Mouse (Mus musculus): ENCODE results near the gene Zbtb40. TPM values are rescaled to one million over a fixed set of nuclear protein-coding genes. Genes with fewer than 3 reads are reported as not detected.

Zbtb40 gene
- total RNA-seq, 1 experiment from 2014 or later: 9.0 TPM

GRCm38 (mm10) chr4:136949266-136949989, 99.2 kb downstream of the Zbtb40 start:
- ATAC-seq (replicated peaks; ENCODE audit: insufficient number of reproducible peaks, low FRiP score, low TSS enrichment, poor library complexity, severe bottlenecking): no peak

- ATAC-seq (replicated peaks; ENCODE audit: insufficient number of reproducible peaks, low FRiP score, low TSS enrichment, poor library complexity, severe bottlenecking): no peak
Observed at GRCm38 (mm10) chr4:136945397-136945796, 103.2 kb downstream of the Zbtb40 start.

GRCm38 (mm10) chr4:136944558-136945350, 103.8 kb downstream of the Zbtb40 start:
- no peak for ATAC-seq (replicated peaks; ENCODE audit: insufficient number of reproducible peaks, low FRiP score, low TSS enrichment, poor library complexity, severe bottlenecking)

- no peak for ATAC-seq (replicated peaks; ENCODE audit: insufficient number of reproducible peaks, low FRiP score, low TSS enrichment, poor library complexity, severe bottlenecking)
Observed at GRCm38 (mm10) chr4:136943175-136943574, 105.4 kb downstream of the Zbtb40 start.

- ATAC-seq (replicated peaks; ENCODE audit: insufficient number of reproducible peaks, low FRiP score, low TSS enrichment, poor library complexity, severe bottlenecking): no peak
Observed at GRCm38 (mm10) chr4:136942761-136943160, 105.8 kb downstream of the Zbtb40 start.

- ATAC-seq (replicated peaks; ENCODE audit: insufficient number of reproducible peaks, low FRiP score, low TSS enrichment, poor library complexity, severe bottlenecking): no peak
Observed at GRCm38 (mm10) chr4:136937935-136938334, 110.7 kb downstream of the Zbtb40 start.

- ATAC-seq (replicated peaks; ENCODE audit: insufficient number of reproducible peaks, low FRiP score, low TSS enrichment, poor library complexity, severe bottlenecking): no peak
Observed at GRCm38 (mm10) chr4:136937344-136937743, 111.3 kb downstream of the Zbtb40 start.

- ATAC-seq (replicated peaks; ENCODE audit: insufficient number of reproducible peaks, low FRiP score, low TSS enrichment, poor library complexity, severe bottlenecking): no peak
Observed at GRCm38 (mm10) chr4:136934746-136935613, 113.6 kb downstream of the Zbtb40 start.

- no peak for ATAC-seq (replicated peaks; ENCODE audit: insufficient number of reproducible peaks, low FRiP score, low TSS enrichment, poor library complexity, severe bottlenecking)
Observed at GRCm38 (mm10) chr4:136930474-136930873, 118.1 kb downstream of the Zbtb40 start.

Other genes starting within 250 kb of the Zbtb40 start
- gene Ephb2, start 212.8 kb downstream of the Zbtb40 start, total RNA-seq (2017): 0.10 TPM in 1 of 3 replicates, not detected in the others
- gene C1qb, start 162.6 kb downstream of the Zbtb40 start, total RNA-seq (2017): 0.87 TPM in 1 of 3 replicates, not detected in the others
- not detected in 3 replicates for gene C1qc, start 155.7 kb downstream of the Zbtb40 start, total RNA-seq (2017)
- gene C1qa, start 150.0 kb downstream of the Zbtb40 start, total RNA-seq (2017): 0.32 TPM in 1 of 3 replicates, not detected in the others
- gene Epha8, start 92.0 kb downstream of the Zbtb40 start, total RNA-seq (2017): not detected in 3 replicates
- gene Wnt4, start 228.7 kb upstream of the Zbtb40 start, total RNA-seq (2017): not detected in 3 replicates

Data from monocyte, adult 5-6 weeks (primary cell).